Mouse (Mus musculus): ENCODE results near the gene Os9.
"Not testable (repeated sequence)": the region's sequence is repeated elsewhere in the genome, so short reads cannot be mapped to it uniquely, and the experiment has no call there.

The Os9 gene

GRCm38 (mm10) chr10:127145303-127145702 is 24.4 kb upstream of the Os9 start:
- no peak for DNase-seq (ENCODE audit: low spot score in 2 of 2)

GRCm38 (mm10) chr10:127144536-127144935 is 23.6 kb upstream of the Os9 start:
- no peak for DNase-seq (ENCODE audit: low spot score in 2 of 2)

GRCm38 (mm10) chr10:127143228-127143627 is 22.3 kb upstream of the Os9 start:
- no peak for DNase-seq (ENCODE audit: low spot score in 2 of 2)

- no peak for DNase-seq (ENCODE audit: low spot score in 2 of 2)
Measured at GRCm38 (mm10) chr10:127141500-127141899, 20.6 kb upstream of the Os9 start.

- no peak for DNase-seq (ENCODE audit: low spot score in 2 of 2)
Measured at GRCm38 (mm10) chr10:127140971-127141370, 20.0 kb upstream of the Os9 start.

GRCm38 (mm10) chr10:127138328-127139141 is 17.6 kb upstream of the Os9 start:
- DNase-seq (ENCODE audit: low spot score in 2 of 2) = no peak

GRCm38 (mm10) chr10:127137896-127138295 is 17.0 kb upstream of the Os9 start:
- no peak for DNase-seq (ENCODE audit: low spot score in 2 of 2)

- DNase-seq (ENCODE audit: low spot score in 2 of 2) = no peak
Measured at GRCm38 (mm10) chr10:127136510-127136909, 15.6 kb upstream of the Os9 start.

- DNase-seq (ENCODE audit: low spot score in 2 of 2) = no peak
Measured at GRCm38 (mm10) chr10:127135118-127135836, 14.3 kb upstream of the Os9 start.

- DNase-seq (ENCODE audit: low spot score in 2 of 2) = not testable (repeated sequence)
Measured at GRCm38 (mm10) chr10:127134394-127135035, 13.6 kb upstream of the Os9 start.

- no peak for DNase-seq (ENCODE audit: low spot score in 2 of 2)
Measured at GRCm38 (mm10) chr10:127132469-127132868, 11.5 kb upstream of the Os9 start.

- no peak for DNase-seq (ENCODE audit: low spot score in 2 of 2)
Measured at GRCm38 (mm10) chr10:127129431-127129830, 8.5 kb upstream of the Os9 start.

- no peak for DNase-seq (ENCODE audit: low spot score in 2 of 2)
Measured at GRCm38 (mm10) chr10:127127711-127128279, 6.9 kb upstream of the Os9 start.

- no peak for DNase-seq (ENCODE audit: low spot score in 2 of 2)
Measured at GRCm38 (mm10) chr10:127126579-127126978, 5.6 kb upstream of the Os9 start.

GRCm38 (mm10) chr10:127125210-127126001 is 4.5 kb upstream of the Os9 start:
- DNase-seq (ENCODE audit: low spot score in 2 of 2) = no peak

- DNase-seq (ENCODE audit: low spot score in 2 of 2) = peak; percentile 26 to 43
Measured at GRCm38 (mm10) chr10:127123436-127123805, 2.5 kb upstream of the Os9 start.

- DNase-seq (ENCODE audit: low spot score in 2 of 2) = no peak
Measured at GRCm38 (mm10) chr10:127122784-127123435, 2.0 kb upstream of the Os9 start.

GRCm38 (mm10) chr10:127122018-127122417 is 1.1 kb upstream of the Os9 start:
- DNase-seq (ENCODE audit: low spot score in 2 of 2) = no peak

GRCm38 (mm10) chr10:127120301-127121065 is 448 bp downstream of the Os9 start:
- DNase-seq (ENCODE audit: low spot score in 2 of 2) = peak in 1 of 2 experiments; percentile 21

GRCm38 (mm10) chr10:127119229-127119628 is 1.7 kb downstream of the Os9 start:
- no peak for DNase-seq (ENCODE audit: low spot score in 2 of 2)

Measured in urinary bladder, adult 18-20 months (tissue).